Mouse (Mus musculus): Measurements from ENCODE around the gene Gm10306.

The Gm10306 gene

DNA sequence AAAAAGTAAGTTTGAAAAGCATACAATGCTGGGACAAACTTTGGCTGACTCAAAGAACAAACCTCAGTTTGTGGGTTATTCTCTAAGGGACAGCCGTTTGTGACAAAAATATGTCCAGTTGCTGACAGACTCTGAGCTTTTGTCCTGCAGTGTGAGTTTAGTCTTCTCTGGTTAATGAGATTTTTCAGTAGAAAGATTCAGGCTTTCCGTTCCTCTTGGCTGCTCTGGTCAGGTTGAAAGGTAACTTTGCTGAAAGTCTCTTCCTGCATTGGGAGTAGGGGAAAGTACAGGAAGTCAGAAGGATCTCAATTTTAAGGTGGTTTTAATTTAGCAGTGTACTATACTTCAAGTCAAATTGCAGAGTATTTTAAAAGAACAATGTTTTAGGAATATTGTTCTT, 49.2 kb downstream of the Gm10306 start:
- DNase-seq (ENCODE audit: low spot score in 2 of 2): no peak
